Mouse (Mus musculus): Measurements from ENCODE around the gene Dusp14.

DNA sequence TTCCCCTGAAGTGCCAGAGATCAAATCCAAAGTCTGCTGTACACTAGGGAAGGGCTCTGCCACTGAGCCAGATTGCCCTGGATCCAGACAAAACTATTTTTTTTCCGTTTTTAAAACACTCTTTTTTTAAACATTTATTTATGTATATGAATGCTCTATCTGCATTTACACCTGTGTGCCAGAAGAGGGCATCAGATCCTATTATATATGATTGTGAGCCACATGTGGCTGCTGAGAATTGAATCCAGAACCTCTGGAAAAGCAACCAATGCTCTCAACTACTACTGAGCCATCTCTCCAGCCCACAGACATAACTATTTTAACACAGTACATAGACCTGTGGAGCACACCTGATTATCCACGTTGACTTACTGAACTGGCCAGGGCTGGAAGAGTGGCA, 47.2 kb upstream of the Dusp14 start:
- no peak for TF ChIP-seq CTCF (IDR thresholded peaks at IDR 0.05; ENCODE audit: borderline replicate concordance, extremely low read depth, insufficient read depth, insufficient read length)
- no peak for TF ChIP-seq POLR2A (IDR thresholded peaks at IDR 0.05; ENCODE audit: borderline replicate concordance, extremely low read depth, insufficient read depth, insufficient read length, poor library complexity, severe bottlenecking)
